Mouse (Mus musculus) limb, embryonic 10.5 days (tissue): ENCODE results near the gene Ercc6l2. TPM values are rescaled to one million over a fixed set of nuclear protein-coding genes. Genes with fewer than 3 reads are reported as not detected.

Source experiments
- DNase-seq: peaks from one replicate; pipeline ENCODE4 v3.0.0-alpha.2; 2017; ENCODE audit warnings: low spot score
- H3K27ac ChIP-seq: fragments of 300-500 bp; sonication (generic); 2 replicates; pipeline ENCODE4 v1.5.1; 2016; ENCODE audit warnings: mild to moderate bottlenecking
- H3K27me3 ChIP-seq: fragments of 300-500 bp; sonication (generic); 2 replicates; pipeline ENCODE4 v1.6.1; 2016; ENCODE audit warnings: low read depth, mild to moderate bottlenecking; ENCODE audit not compliant: poor library complexity, severe bottlenecking
- H3K36me3 ChIP-seq: fragments of 300-500 bp; sonication (generic); 2 replicates; pipeline ENCODE4 v1.6.1; 2016; ENCODE audit warnings: mild to moderate bottlenecking, moderate library complexity
- H3K4me1 ChIP-seq: fragments of 300-500 bp; sonication (generic); 2 replicates; pipeline ENCODE4 v1.6.1; 2016
- H3K4me3 ChIP-seq: fragments of 300-500 bp; sonication (generic); 2 replicates; pipeline ENCODE4 v1.5.1; 2016; ENCODE audit warnings: mild to moderate bottlenecking, moderate library complexity
- H3K9me3 ChIP-seq: fragments of 300-500 bp; sonication (generic); replicated peaks from 2 replicates; pipeline ENCODE4 v1.6.1; 2016; ENCODE audit warnings: mild to moderate bottlenecking
- WGBS: fragments of 180-500 bp; shearing (Covaris S2); methylation state at CpG from one replicate; pipeline ENCODE4 v1.1.7; 2016; 5-methylcytosine and 5-hydroxymethylcytosine counted together
- polyA plus RNA-seq: library from polyadenylated mRNA; unstranded; fragments of >200 nt; fragmentation: Nextera tagmentation; extraction: Ambion mirVana; gene quantifications from 2 replicates; pipeline ENCODE4 v1.2.1, GENCODE M21; 2016

Gene Ercc6l2
- polyA plus RNA-seq, 1 experiment from 2014 or later: 22.1 TPM

DNA sequence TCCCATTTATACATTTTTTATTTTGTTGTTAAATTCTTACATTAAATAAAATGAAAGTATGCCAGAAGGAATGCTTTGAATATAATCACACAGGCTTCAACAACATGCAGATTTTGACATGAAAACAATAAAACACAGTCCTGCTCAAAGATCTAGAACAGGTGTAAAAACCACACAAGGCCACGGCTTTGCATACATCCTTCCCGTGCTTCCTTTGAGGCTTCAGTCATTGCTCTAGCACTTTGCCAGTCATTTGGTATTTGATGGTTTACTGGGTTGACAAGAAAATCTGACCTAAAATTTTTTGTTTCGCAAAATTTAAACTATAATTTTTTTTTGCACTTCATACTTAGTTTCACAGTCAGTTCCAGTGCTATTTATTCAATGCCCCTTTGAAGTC is 7.1 kb upstream of the Ercc6l2 start:
- DNase-seq: no peak
- Histone ChIP-seq H3K4me1 (peaks cover 7% of the 10 kb centered on the region; the same call in 1 of the 2 replicates), H3K9me3 (no peaks in the 10 kb centered on the region), H3K27ac (no peak overlapping the region), H3K4me3 (no peak overlapping the region), H3K36me3 (no peaks in the 10 kb centered on the region), H3K27me3 (no peaks in the 10 kb centered on the region)
- 87% methylated on average over 3 of the region's 3 CpGs for WGBS

- Histone ChIP-seq H3K36me3 (no peaks in the 10 kb centered on the region), H3K27me3 (no peaks in the 10 kb centered on the region)
- no peak for DNase-seq
These were observed 3.6 kb upstream of the Ercc6l2 start for GRCm38 (mm10) chr13:63811477-63811876.

DNA sequence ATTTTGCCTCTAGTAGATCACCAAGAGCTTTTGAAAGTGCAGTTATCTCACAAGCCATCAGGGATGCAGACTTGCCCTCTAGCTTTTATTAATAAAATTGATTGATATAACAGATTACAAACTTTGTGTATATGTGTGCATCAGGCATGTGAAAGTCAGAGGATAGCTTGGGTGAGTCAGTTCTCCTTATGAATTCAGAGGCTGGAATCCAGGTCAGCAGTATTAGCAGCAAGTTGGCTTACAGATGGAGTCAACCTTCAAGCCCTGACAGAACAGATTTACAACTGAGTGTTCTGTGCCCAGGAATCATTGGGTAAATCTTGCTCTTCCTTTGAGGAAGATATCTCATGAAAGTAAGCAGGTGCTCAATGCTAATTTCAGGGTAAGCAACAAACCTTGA is 891 bp downstream of the Ercc6l2 start:
- Histone ChIP-seq H3K27me3 (no peaks in the 10 kb centered on the region), H3K27ac (peak overlapping the region; percentile 98; the same call in 1 of the 2 replicates)
- DNase-seq: no peak

More at GRCm38 (mm10) chr13:63811477-63811876, 3.6 kb upstream of the Ercc6l2 start:
- Histone ChIP-seq H3K9me3 (no peaks in the 10 kb centered on the region), H3K4me1 (peaks cover 26% of the 10 kb centered on the region), H3K4me3 (no peak overlapping the region), H3K27ac (no peak overlapping the region)

DNA sequence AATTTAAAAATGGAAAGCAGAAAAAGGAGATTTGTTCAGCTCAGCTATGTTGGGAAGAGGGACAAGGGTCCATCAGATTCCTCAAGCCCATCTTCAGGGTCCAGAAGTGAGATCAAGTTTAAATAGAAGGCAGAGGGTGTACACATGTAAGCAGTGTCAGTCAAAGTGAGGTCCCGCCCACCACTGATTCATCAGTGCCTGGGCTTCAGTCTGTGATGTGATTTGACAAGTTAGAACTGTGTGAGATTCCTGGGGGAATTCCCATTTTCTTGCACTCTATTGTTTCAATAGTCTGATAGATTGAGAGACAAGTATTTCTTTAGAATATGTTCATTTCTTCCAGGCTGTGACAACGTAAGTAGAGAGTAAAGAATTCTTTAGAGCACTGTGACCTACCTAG is 30.7 kb downstream of the Ercc6l2 start:
- H3K9me3 ChIP-seq: no peaks in the 10 kb centered on the region
- H3K27me3 ChIP-seq: no peaks in the 10 kb centered on the region
- H3K4me1 ChIP-seq: no peaks in the 10 kb centered on the region
- H3K36me3 ChIP-seq: peaks cover 27% of the 10 kb centered on the region
- no peak overlapping the region for H3K27ac ChIP-seq
- WGBS: 96% methylated on average over 2 of the region's 2 CpGs
- H3K4me3 ChIP-seq: no peak overlapping the region
- DNase-seq: no peak

More for the DNA sequence above, 891 bp downstream of the Ercc6l2 start:
- Histone ChIP-seq H3K4me1 (peaks cover 18% of the 10 kb centered on the region), H3K9me3 (no peaks in the 10 kb centered on the region), H3K36me3 (no peaks in the 10 kb centered on the region), H3K4me3 (peak overlapping the region; percentile 79)

DNA sequence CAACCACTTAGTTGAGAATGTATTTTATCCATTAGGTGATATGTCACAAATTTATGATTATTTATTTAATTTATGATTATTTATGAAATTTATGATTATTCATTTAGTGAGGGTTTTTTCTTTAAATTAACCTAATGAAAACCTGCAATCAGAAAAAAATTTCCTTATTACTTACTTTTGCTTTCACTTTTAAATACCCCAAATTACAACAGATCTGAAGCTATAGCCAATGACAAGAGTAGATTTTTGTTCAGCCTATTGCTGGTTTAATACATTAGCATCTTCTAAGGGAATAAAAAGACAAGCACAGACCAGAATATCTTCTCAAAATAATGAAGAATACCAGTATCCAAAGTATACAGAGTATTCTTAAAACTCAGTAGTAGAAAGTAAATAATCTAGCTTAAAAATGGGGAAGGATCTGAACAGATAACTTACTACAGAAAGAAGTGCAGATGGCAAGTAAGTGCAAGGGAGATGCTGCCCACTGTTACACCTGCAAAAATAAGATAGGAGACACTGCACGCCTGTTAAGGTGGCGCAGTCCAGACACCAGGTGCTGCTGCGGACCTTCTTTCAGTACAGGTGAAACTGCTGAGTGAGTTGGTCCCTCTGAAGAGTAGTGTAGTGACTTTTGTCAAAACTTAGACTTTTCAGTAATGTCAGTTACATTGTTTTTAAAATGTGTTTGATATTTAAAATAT is 35.4 kb downstream of the Ercc6l2 start:
- Histone ChIP-seq H3K27ac (no peak overlapping the region), H3K9me3 (no peaks in the 10 kb centered on the region), H3K27me3 (no peaks in the 10 kb centered on the region), H3K4me3 (no peak overlapping the region), H3K4me1 (no peaks in the 10 kb centered on the region), H3K36me3 (peaks cover 15% of the 10 kb centered on the region)
- no peak for DNase-seq
- WGBS: 93% methylated on average over 3 of the region's 3 CpGs

DNA sequence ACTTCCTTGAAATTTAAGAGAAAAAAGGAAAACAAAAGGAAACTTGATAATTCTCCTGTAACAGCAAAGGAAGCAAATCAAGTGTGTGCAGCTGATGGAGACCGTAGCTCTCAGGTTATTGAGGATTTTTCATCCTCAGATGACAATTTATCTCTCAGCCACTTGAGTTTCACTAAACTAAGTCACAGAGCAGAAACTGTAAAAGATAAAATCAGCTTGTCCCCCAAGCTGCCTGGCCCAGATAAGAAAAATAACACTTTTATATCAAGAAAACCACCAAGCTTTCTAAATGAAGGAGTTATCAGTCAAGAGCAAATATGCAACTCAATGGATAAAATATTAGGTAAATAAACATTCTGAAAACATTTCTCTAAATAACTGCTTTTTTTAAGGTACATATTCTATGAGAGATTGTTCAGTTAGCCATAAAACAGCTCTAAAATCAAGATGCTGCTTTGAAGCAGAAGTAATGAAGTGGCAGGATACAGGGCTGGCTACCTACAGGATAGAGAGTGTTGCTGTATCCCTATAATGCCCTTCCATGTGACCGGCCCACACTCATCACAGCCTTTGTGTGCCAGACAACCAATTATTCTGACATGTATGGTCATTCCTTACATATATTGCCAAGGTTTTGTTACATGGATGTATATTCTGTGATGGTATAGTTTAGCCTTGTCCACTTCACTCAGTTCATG is 57.7 kb downstream of the Ercc6l2 start:
- Histone ChIP-seq H3K36me3 (peaks cover 12% of the 10 kb centered on the region), H3K4me1 (no peaks in the 10 kb centered on the region), H3K27me3 (no peaks in the 10 kb centered on the region), H3K4me3 (no peak overlapping the region), H3K9me3 (no peaks in the 10 kb centered on the region), H3K27ac (no peak overlapping the region)
- 94% methylated on average over 2 of the region's 2 CpGs for WGBS
- no peak for DNase-seq

GRCm38 (mm10) chr13:63877138-63877537 is 62.1 kb downstream of the Ercc6l2 start:
- no peak for DNase-seq
- Histone ChIP-seq H3K27me3 (no peaks in the 10 kb centered on the region), H3K27ac (no peak overlapping the region), H3K9me3 (no peaks in the 10 kb centered on the region), H3K4me1 (no peaks in the 10 kb centered on the region), H3K4me3 (no peak overlapping the region), H3K36me3 (peaks cover 7% of the 10 kb centered on the region; the same call in 1 of the 2 replicates)
- WGBS: 89% methylated on average over 6 of the region's 6 CpGs

GRCm38 (mm10) chr13:63879105-63879863 is 64.2 kb downstream of the Ercc6l2 start:
- no peak for DNase-seq
- peaks cover 3% of the 10 kb centered on the region; the same call in 1 of the 2 replicates for H3K36me3 ChIP-seq
- H3K9me3 ChIP-seq: no peaks in the 10 kb centered on the region
- H3K27me3 ChIP-seq: no peaks in the 10 kb centered on the region
- 85% methylated on average over 1 of the region's 1 CpGs for WGBS
- no peak overlapping the region for H3K4me3 ChIP-seq
- no peak overlapping the region for H3K27ac ChIP-seq
- H3K4me1 ChIP-seq: peaks cover 8% of the 10 kb centered on the region

DNA sequence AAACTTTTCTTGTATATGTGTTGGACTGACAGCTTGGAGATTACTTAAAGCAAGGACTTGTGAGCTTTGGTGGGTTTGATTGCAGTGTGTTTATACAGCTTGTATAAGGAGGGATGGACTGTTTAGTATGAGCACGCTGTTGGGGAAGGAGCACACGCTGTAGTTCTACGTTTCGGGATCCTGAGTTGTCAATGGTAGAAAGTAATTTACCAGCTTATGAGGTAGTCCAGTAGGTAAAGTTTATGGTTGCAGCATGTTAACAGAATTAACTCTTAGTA is 64.8 kb downstream of the Ercc6l2 start:
- 94% methylated on average over 4 of the region's 4 CpGs for WGBS
- Histone ChIP-seq H3K27ac (no peak overlapping the region), H3K9me3 (no peaks in the 10 kb centered on the region)

DNA sequence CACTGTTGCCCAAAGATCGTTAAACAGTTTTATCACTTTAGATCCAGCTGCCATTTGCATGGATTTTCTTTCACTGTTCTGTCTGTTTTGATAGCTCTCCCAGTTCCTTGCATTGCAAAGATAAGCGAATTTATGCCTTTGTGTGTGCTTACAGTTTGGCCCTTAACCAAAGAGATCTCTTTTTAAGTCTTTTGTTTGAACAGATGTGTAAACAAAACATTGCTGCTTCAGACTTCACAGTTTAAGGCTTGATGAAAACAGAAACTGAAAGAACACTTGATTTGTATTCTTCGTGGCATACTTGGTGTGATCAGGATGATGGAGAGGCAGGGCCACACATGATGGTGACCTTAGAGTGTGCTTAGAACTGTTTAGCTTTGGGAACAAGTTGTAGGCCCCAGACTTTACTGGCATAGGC is 70.5 kb downstream of the Ercc6l2 start:
- Histone ChIP-seq H3K9me3 (no peaks in the 10 kb centered on the region), H3K36me3 (peaks cover 5% of the 10 kb centered on the region; the same call in 1 of the 2 replicates), H3K4me3 (no peak overlapping the region), H3K4me1 (peaks cover 12% of the 10 kb centered on the region), H3K27ac (no peak overlapping the region), H3K27me3 (no peaks in the 10 kb centered on the region)
- DNase-seq: no peak
- WGBS: 86% methylated on average over 3 of the region's 3 CpGs

More for the DNA sequence above, 64.8 kb downstream of the Ercc6l2 start:
- no peaks in the 10 kb centered on the region for H3K27me3 ChIP-seq
- H3K36me3 ChIP-seq: peaks cover 3% of the 10 kb centered on the region; the same call in 1 of the 2 replicates
- no peak overlapping the region for H3K4me3 ChIP-seq
- peaks cover 12% of the 10 kb centered on the region for H3K4me1 ChIP-seq
- DNase-seq: no peak

DNA sequence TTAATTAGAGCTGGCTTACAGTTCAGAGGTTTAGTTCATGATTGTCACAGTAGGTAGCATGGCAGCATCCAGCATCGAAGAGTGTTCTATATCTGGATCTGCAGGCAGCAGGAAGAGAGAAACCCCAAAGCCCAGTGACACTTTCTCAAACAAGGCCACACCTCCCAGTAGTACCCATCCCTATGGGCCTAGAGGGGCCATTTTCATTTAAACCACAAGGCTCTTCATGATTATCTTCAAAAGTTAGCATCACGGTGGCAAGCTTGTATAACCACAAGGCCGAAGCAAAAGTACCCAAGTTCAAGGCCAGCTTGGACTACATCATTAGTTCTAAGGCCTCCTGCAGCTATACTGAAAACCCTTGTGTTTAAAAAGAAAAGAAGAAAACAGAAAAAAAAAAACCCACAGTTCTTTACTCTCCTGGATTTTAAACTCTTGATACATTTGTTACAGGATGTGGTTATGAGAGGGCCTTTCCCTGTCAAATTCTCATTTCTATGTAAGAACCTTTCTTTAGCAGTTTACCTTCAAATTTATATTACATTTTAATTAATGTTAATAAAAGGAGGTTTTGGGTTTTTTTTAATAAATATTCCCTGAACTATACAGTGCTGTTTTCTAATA is 71.5 kb downstream of the Ercc6l2 start:
- Histone ChIP-seq H3K4me1 (peaks cover 12% of the 10 kb centered on the region), H3K9me3 (no peaks in the 10 kb centered on the region), H3K4me3 (no peak overlapping the region), H3K36me3 (peaks cover 5% of the 10 kb centered on the region; the same call in 1 of the 2 replicates), H3K27me3 (no peaks in the 10 kb centered on the region), H3K27ac (no peak overlapping the region)
- no peak for DNase-seq
- 94% methylated on average over 3 of the region's 3 CpGs for WGBS

GRCm38 (mm10) chr13:63900679-63901302 is 85.8 kb downstream of the Ercc6l2 start:
- Histone ChIP-seq H3K4me3 (peak overlapping the region; percentile 41), H3K36me3 (peaks cover 10% of the 10 kb centered on the region; the same call in 1 of the 2 replicates), H3K4me1 (peaks cover 21% of the 10 kb centered on the region), H3K9me3 (no peaks in the 10 kb centered on the region), H3K27ac (peak overlapping the region; percentile 68; the same call in 1 of the 2 replicates), H3K27me3 (peaks cover 41% of the 10 kb centered on the region)
- 19% methylated on average over 12 of the region's 12 CpGs for WGBS
- DNase-seq: no peak
